Mouse (Mus musculus): Measurements from ENCODE around the gene Abhd15. TPM values are rescaled to one million over a fixed set of nuclear protein-coding genes. Genes with fewer than 3 reads are reported as not detected.

Gene Abhd15
- polyA plus RNA-seq, 1 experiment: 2.4 TPM

DNA sequence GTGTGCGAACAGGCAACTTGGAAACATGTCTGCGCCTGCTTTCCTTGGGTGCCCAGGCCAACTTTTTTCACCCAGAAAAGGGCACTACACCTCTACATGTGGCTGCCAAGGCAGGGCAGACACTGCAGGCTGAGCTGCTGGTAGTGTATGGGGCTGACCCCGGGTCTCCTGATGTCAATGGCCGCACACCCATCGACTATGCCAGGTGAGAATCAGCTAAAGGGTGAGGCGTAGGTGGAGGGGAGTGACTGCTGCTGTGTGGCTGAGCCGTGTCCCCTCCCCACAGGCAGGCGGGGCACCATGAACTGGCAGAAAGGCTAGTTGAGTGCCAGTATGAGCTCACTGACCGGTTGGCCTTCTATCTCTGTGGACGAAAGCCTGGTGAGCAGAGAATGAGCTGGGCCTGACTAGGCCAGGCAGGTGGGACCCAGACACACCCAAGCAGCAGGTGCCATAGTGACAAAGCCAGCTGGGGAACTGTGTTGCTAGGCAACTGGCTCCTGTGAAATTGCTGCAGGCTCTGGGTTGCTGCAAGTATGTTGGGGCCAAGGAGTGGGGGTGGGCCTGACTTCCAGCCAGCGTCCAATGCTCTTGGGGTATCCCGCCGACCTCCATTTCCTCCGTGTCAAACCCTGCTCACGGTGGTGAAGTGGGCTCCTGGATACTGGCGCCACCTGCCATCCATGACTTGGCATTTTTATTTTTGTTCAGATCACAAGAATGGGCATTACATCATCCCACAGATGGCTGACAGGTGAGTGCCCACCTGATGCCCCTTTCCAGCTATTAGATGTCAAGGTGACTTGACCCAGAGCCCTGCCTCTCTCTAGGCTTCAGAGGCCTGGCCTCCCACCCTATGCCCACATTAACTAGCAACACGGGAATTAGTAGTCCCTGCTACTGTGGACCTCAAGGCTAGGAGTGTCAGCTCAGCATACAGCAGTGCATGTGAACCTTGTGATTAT lies 14.3 kb upstream of the Abhd15 start:
- TF ChIP-seq GATA1 (IDR thresholded peaks at IDR 0.05; ENCODE audit: borderline replicate concordance, low read length): no peak
- TF ChIP-seq FLI1 (IDR thresholded peaks at IDR 0.05; ENCODE audit: low read length): no peak
- Histone ChIP-seq H3K4me3 (replicated peaks) (no peak overlapping the region), H3K36me3 (replicated peaks; ENCODE audit: low read length) (peaks cover 87% of the 10 kb centered on the region)

GRCm38 (mm10) chr11:77501392-77501791 lies 13.5 kb upstream of the Abhd15 start:
- TF ChIP-seq FLI1 (IDR thresholded peaks at IDR 0.05; ENCODE audit: low read length) (no peak), GATA1 (IDR thresholded peaks at IDR 0.05; ENCODE audit: borderline replicate concordance, low read length) (no peak)
- no peaks in the 10 kb centered on the region for H3K9me3 ChIP-seq
- peaks cover 90% of the 10 kb centered on the region for H3K36me3 ChIP-seq (replicated peaks; ENCODE audit: low read length)
- peaks cover 62% of the 10 kb centered on the region for H3K4me1 ChIP-seq
- H3K4me3 ChIP-seq (replicated peaks): no peak overlapping the region
- no peaks in the 10 kb centered on the region for H3K27me3 ChIP-seq (replicated peaks)

More for the DNA sequence above, 14.3 kb upstream of the Abhd15 start:
- Histone ChIP-seq H3K9me3 (no peaks in the 10 kb centered on the region), H3K4me1 (peaks cover 70% of the 10 kb centered on the region), H3K27me3 (replicated peaks) (no peaks in the 10 kb centered on the region)

- Histone ChIP-seq H3K36me3 (replicated peaks; ENCODE audit: low read length) (peaks cover 93% of the 10 kb centered on the region), H3K27me3 (replicated peaks) (no peaks in the 10 kb centered on the region), H3K9me3 (no peaks in the 10 kb centered on the region), H3K4me3 (replicated peaks) (no peak overlapping the region), H3K4me1 (peaks cover 58% of the 10 kb centered on the region)
- no peak for TF ChIP-seq GATA1 (IDR thresholded peaks at IDR 0.05; ENCODE audit: borderline replicate concordance, low read length)
- TF ChIP-seq FLI1 (IDR thresholded peaks at IDR 0.05; ENCODE audit: low read length): no peak
Measured at GRCm38 (mm10) chr11:77501971-77502370, 12.9 kb upstream of the Abhd15 start.

GRCm38 (mm10) chr11:77502481-77502880 lies 12.4 kb upstream of the Abhd15 start:
- H3K36me3 ChIP-seq (replicated peaks; ENCODE audit: low read length): peaks cover 95% of the 10 kb centered on the region
- no peaks in the 10 kb centered on the region for H3K9me3 ChIP-seq
- H3K4me3 ChIP-seq (replicated peaks): no peak overlapping the region
- TF ChIP-seq FLI1 (IDR thresholded peaks at IDR 0.05; ENCODE audit: low read length) (no peak), GATA1 (IDR thresholded peaks at IDR 0.05; ENCODE audit: borderline replicate concordance, low read length) (no peak)
- peaks cover 57% of the 10 kb centered on the region for H3K4me1 ChIP-seq
- no peaks in the 10 kb centered on the region for H3K27me3 ChIP-seq (replicated peaks)

- Histone ChIP-seq H3K36me3 (replicated peaks; ENCODE audit: low read length) (peaks cover 95% of the 10 kb centered on the region), H3K4me3 (replicated peaks) (no peak overlapping the region), H3K4me1 (peaks cover 57% of the 10 kb centered on the region), H3K9me3 (no peaks in the 10 kb centered on the region), H3K27me3 (replicated peaks) (no peaks in the 10 kb centered on the region)
- TF ChIP-seq FLI1 (IDR thresholded peaks at IDR 0.05; ENCODE audit: low read length) (no peak), GATA1 (IDR thresholded peaks at IDR 0.05; ENCODE audit: borderline replicate concordance, low read length) (no peak)
Measured at GRCm38 (mm10) chr11:77503511-77503910, 11.4 kb upstream of the Abhd15 start.

DNA sequence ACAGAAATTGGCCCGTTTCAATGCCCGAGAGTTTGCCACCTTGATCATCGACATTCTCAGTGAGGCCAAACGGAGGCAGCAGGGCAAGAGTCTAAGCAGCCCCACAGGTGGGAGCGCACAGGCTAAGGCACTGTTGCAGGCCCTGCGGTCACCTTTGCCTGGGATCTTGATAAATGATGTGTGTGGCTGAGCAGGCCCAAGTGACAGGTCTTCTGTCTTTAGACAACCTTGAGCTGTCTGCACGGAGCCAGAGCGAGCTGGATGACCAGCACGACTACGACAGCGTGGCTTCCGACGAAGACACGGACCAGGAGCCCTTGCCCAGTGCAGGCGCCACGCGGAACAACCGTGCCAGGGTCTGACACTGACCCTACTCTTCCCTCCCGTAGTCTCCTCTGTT lies 10.5 kb upstream of the Abhd15 start:
- Histone ChIP-seq H3K4me3 (replicated peaks) (no peak overlapping the region), H3K27me3 (replicated peaks) (no peaks in the 10 kb centered on the region), H3K36me3 (replicated peaks; ENCODE audit: low read length) (peaks cover 94% of the 10 kb centered on the region), H3K9me3 (no peaks in the 10 kb centered on the region), H3K4me1 (peaks cover 55% of the 10 kb centered on the region)
- no peak for TF ChIP-seq FLI1 (IDR thresholded peaks at IDR 0.05; ENCODE audit: low read length)
- no peak for TF ChIP-seq GATA1 (IDR thresholded peaks at IDR 0.05; ENCODE audit: borderline replicate concordance, low read length)

GRCm38 (mm10) chr11:77505291-77505980 lies 9.5 kb upstream of the Abhd15 start:
- peaks cover 93% of the 10 kb centered on the region for H3K36me3 ChIP-seq (replicated peaks; ENCODE audit: low read length)

GRCm38 (mm10) chr11:77506273-77506672 lies 8.6 kb upstream of the Abhd15 start:
- H3K9me3 ChIP-seq: no peaks in the 10 kb centered on the region

More at GRCm38 (mm10) chr11:77505291-77505980, 9.5 kb upstream of the Abhd15 start:
- peaks cover 44% of the 10 kb centered on the region for H3K4me1 ChIP-seq
- no peak overlapping the region for H3K4me3 ChIP-seq (replicated peaks)
- TF ChIP-seq GATA1 (IDR thresholded peaks at IDR 0.05; ENCODE audit: borderline replicate concordance, low read length) (no peak), FLI1 (IDR thresholded peaks at IDR 0.05; ENCODE audit: low read length) (no peak)
- no peaks in the 10 kb centered on the region for H3K9me3 ChIP-seq
- H3K27me3 ChIP-seq (replicated peaks): no peaks in the 10 kb centered on the region

DNA sequence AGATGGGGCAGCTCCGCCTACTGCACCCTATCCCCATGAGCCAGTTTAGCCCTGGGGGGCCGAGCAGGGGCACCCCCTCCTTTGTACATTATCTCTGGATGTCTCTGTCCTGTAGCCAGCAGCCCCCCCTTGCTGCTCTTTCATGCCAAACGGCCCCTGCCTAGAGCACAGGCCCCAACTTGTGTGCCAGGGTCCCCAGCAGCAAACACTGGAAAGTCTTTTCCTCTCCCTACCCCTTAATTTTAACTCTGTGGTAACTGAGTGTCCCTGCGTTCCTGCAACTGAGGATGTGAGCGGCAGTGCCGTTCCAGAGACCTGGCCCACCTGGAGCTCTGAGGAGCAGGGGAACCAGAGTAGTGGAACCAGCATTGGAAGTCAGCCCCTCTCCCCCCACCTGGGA lies 8.0 kb upstream of the Abhd15 start:
- peaks cover 83% of the 10 kb centered on the region for H3K36me3 ChIP-seq (replicated peaks; ENCODE audit: low read length)
- H3K4me3 ChIP-seq (replicated peaks): no peak overlapping the region
- no peaks in the 10 kb centered on the region for H3K27me3 ChIP-seq (replicated peaks)
- peaks cover 39% of the 10 kb centered on the region for H3K4me1 ChIP-seq
- no peak for TF ChIP-seq GATA1 (IDR thresholded peaks at IDR 0.05; ENCODE audit: borderline replicate concordance, low read length)
- no peak for TF ChIP-seq FLI1 (IDR thresholded peaks at IDR 0.05; ENCODE audit: low read length)
- no peaks in the 10 kb centered on the region for H3K9me3 ChIP-seq

More at GRCm38 (mm10) chr11:77506273-77506672, 8.6 kb upstream of the Abhd15 start:
- Histone ChIP-seq H3K4me1 (peaks cover 39% of the 10 kb centered on the region), H3K27me3 (replicated peaks) (no peaks in the 10 kb centered on the region), H3K4me3 (replicated peaks) (no peak overlapping the region), H3K36me3 (replicated peaks; ENCODE audit: low read length) (peaks cover 88% of the 10 kb centered on the region)
- TF ChIP-seq FLI1 (IDR thresholded peaks at IDR 0.05; ENCODE audit: low read length): no peak
- TF ChIP-seq GATA1 (IDR thresholded peaks at IDR 0.05; ENCODE audit: borderline replicate concordance, low read length): no peak

DNA sequence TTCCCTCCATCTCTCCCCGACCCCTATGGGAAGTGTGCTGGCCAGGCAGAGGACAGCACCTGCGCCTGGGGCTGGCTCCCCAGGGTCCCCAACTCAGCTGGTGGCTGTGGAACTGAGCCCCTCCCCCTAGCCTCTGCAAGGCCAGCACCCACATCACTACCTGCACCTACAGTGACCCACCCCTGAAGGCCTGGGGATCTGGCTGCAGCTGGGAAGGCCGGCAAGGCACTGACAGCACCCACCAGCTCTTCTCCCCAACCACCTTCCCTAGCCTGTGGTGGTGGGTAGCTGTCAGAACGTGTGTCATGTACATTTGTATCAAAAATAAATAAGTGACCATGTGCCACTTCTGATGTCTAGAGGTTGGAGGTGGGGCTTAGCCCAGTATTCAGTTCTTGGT lies 7.5 kb upstream of the Abhd15 start:
- TF ChIP-seq GATA1 (IDR thresholded peaks at IDR 0.05; ENCODE audit: borderline replicate concordance, low read length): no peak
- no peak for TF ChIP-seq FLI1 (IDR thresholded peaks at IDR 0.05; ENCODE audit: low read length)
- peaks cover 1% of the 10 kb centered on the region for H3K27me3 ChIP-seq (replicated peaks)
- H3K36me3 ChIP-seq (replicated peaks; ENCODE audit: low read length): peaks cover 78% of the 10 kb centered on the region
- H3K4me3 ChIP-seq (replicated peaks): no peak overlapping the region
- H3K4me1 ChIP-seq: peaks cover 41% of the 10 kb centered on the region
- no peaks in the 10 kb centered on the region for H3K9me3 ChIP-seq

All from megakaryocyte, embryonic 14.5 days (primary cell).